ENCODE assay signal across 32 mouse cellular contexts in genomic region chr11:104013101-104013795, GRCm38 (mm10). TPM values are rescaled to one million over a fixed set of nuclear protein-coding genes. Genes with fewer than 3 reads are reported as not detected.
DNase-seq lines count a peak whose midpoint lies in the region; ATAC-seq and TF ChIP-seq lines count a peak whose summit lies in the region.
"Had no signal": no experiment of that assay in that cellular context is flagged by ENCODE, and none has a peak within 500 bp of the region (broad histone marks: within the 10 kb centered on the region; RNA-seq: fewer than 3 reads in every experiment).

No protein-coding gene starts in this region.

- no peaks in the 10 kb centered on the region for H3K79me2 ChIP-seq in CH12.LX (replicated peaks; ENCODE audit: control insufficient read depth, extremely low read depth, insufficient read depth, poor library complexity, severe bottlenecking)

- no peak for TF ChIP-seq CTCF in CH12.LX (conservative IDR thresholded peaks at IDR 0.05 in 1 of 2, IDR thresholded peaks at IDR 0.05 in 1 of 2; ENCODE audit: low read depth in 2 of 2, low read length in 2 of 2)

- dilution Hi-C loops in CH12.LX (cut with MboI; ENCODE audit: extremely low pct_ligation_motif_present, extremely low pct_unique_long_range_greater_than_20kb, low sequenced_read_pairs), result no loop called here

- peak; percentile 67 for TF ChIP-seq POLR2A in CH12.LX (IDR thresholded peaks at IDR 0.05; ENCODE audit: low read depth, low read length)

- in situ Hi-C loops in CH12.LX (cut with MboI; ENCODE audit: low pct_ligation_motif_present, low pct_unique_long_range_greater_than_20kb, low sequenced_read_pairs), result loop anchor here (5.0 kb wide), 1 partner anchor 149 kb away; no protein-coding TSS in a partner anchor

- H3K4me2 ChIP-seq in midbrain, embryonic 11.5 days, result no peak overlapping the region
- H3K4me2 ChIP-seq in midbrain, embryonic 14.5 days (ENCODE audit: low read length), result no peak overlapping the region
- peak overlapping the region; percentile 75 for H3K4me2 ChIP-seq in CH12.LX (ENCODE audit: insufficient read depth, low read depth, poor library complexity, severe bottlenecking)
- H3K4me2 ChIP-seq: forebrain, embryonic 13.5 days; heart, embryonic 11.5 days; hindbrain, embryonic 13.5 days; kidney, embryonic 15.5 days; liver, embryonic 12.5 days; neural tube, embryonic 13.5 days had no signal

- no peak for ATAC-seq in midbrain, embryonic 11.5 days (ENCODE audit: low FRiP score)
- ATAC-seq in midbrain, embryonic 14.5 days (ENCODE audit: low FRiP score, low TSS enrichment), result no peak
- ATAC-seq: forebrain, embryonic 13.5 days; inflammation-experienced regulatory T-cells, adult 6 months; liver, embryonic 12.5 days; liver, postnatal 0 days; midbrain, embryonic 16.5 days had no signal

- no peak overlapping the region for H3K4me3 ChIP-seq in midbrain, embryonic 11.5 days (ENCODE audit: low read depth, low read length)
- H3K4me3 ChIP-seq in midbrain, embryonic 14.5 days (replicated peaks; ENCODE audit: low read depth, low read length), result no peak overlapping the region
- peak overlapping the region in 2 of 3 experiments; percentile 25 to 27 for H3K4me3 ChIP-seq in CH12.LX (replicated peaks in 1 of 3; ENCODE audit: low read depth in 2 of 3, low read length in 2 of 3, poor library complexity in 1 of 3)
- H3K4me3 ChIP-seq: forebrain, embryonic 13.5 days; hindbrain, embryonic 13.5 days; kidney, embryonic 15.5 days; layer of hippocampus, adult 2 months; left cerebral cortex, adult 2 months; liver, embryonic 12.5 days; myocyte; neural tube, embryonic 13.5 days had no signal

- H3K27me3 ChIP-seq in midbrain, embryonic 11.5 days (ENCODE audit: control insufficient read depth, insufficient read depth, low read length), result no peaks in the 10 kb centered on the region
- no peaks in the 10 kb centered on the region for H3K27me3 ChIP-seq in midbrain, embryonic 14.5 days (ENCODE audit: control insufficient read depth, insufficient read depth, low read length)
- H3K27me3 ChIP-seq in CH12.LX (replicated peaks), result no peaks in the 10 kb centered on the region
- H3K27me3 ChIP-seq: forebrain, embryonic 13.5 days; hindbrain, embryonic 13.5 days; kidney, embryonic 15.5 days; liver, embryonic 12.5 days; neural tube, embryonic 13.5 days had no signal

- peak; percentile 86 for TF ChIP-seq EP300 in CH12.LX (IDR thresholded peaks at IDR 0.05; ENCODE audit: low read length)

- H3K9ac ChIP-seq in midbrain, embryonic 11.5 days (ENCODE audit: low read length), result no peak overlapping the region
- no peak overlapping the region for H3K9ac ChIP-seq in midbrain, embryonic 14.5 days (replicated peaks; ENCODE audit: low read length)
- H3K9ac ChIP-seq in CH12.LX (ENCODE audit: insufficient read depth, low read depth), result peak overlapping the region; percentile 49
- H3K9ac ChIP-seq: forebrain, embryonic 13.5 days; hindbrain, embryonic 13.5 days; kidney, embryonic 15.5 days; liver, embryonic 12.5 days; liver, postnatal 0 days; neural tube, embryonic 13.5 days had no signal

- peak; percentile 13 for TF ChIP-seq RAD21 in CH12.LX (IDR thresholded peaks at IDR 0.05; ENCODE audit: low read depth, low read length)

- no peaks in the 10 kb centered on the region for H3K36me3 ChIP-seq in midbrain, embryonic 11.5 days (ENCODE audit: control insufficient read depth, insufficient read depth, low read length)
- no peaks in the 10 kb centered on the region for H3K36me3 ChIP-seq in midbrain, embryonic 14.5 days (ENCODE audit: control insufficient read depth, insufficient read depth, low read length)
- H3K36me3 ChIP-seq in CH12.LX (replicated peaks in 1 of 2; ENCODE audit: control insufficient read depth in 1 of 2, insufficient read depth in 1 of 2, low read length in 1 of 2), result no peaks in the 10 kb centered on the region
- H3K36me3 ChIP-seq: hindbrain, embryonic 13.5 days; kidney, embryonic 15.5 days; liver, embryonic 12.5 days; neural tube, embryonic 13.5 days had no signal

- no peaks in the 10 kb centered on the region for H3K9me3 ChIP-seq in midbrain, embryonic 11.5 days (ENCODE audit: control insufficient read depth, low read length)
- H3K9me3 ChIP-seq in midbrain, embryonic 14.5 days (ENCODE audit: control insufficient read depth, low read length), result no peaks in the 10 kb centered on the region
- no peaks in the 10 kb centered on the region for H3K9me3 ChIP-seq in CH12.LX (replicated peaks; ENCODE audit: low read length)
- H3K9me3 ChIP-seq: forebrain, embryonic 13.5 days; hindbrain, embryonic 13.5 days; kidney, embryonic 15.5 days; liver, embryonic 12.5 days; neural tube, embryonic 13.5 days had no signal

- no peak overlapping the region for H3K27ac ChIP-seq in midbrain, embryonic 11.5 days (ENCODE audit: low read depth, low read length)
- H3K27ac ChIP-seq in midbrain, embryonic 14.5 days (replicated peaks; ENCODE audit: low read depth, low read length), result no peak overlapping the region
- H3K27ac ChIP-seq in CH12.LX (ENCODE audit: insufficient read depth, low read depth), result peak overlapping the region; percentile 72
- H3K27ac ChIP-seq: forebrain, embryonic 13.5 days; hindbrain, embryonic 13.5 days; kidney, embryonic 15.5 days; layer of hippocampus, adult 2 months; left cerebral cortex, adult 2 months; liver, embryonic 12.5 days; macrophage; neural tube, embryonic 13.5 days; stomach, postnatal 0 days had no signal

- no peaks in the 10 kb centered on the region for H3K4me1 ChIP-seq in midbrain, embryonic 11.5 days (ENCODE audit: control insufficient read depth, insufficient read depth, low read length)
- no peaks in the 10 kb centered on the region for H3K4me1 ChIP-seq in midbrain, embryonic 14.5 days (ENCODE audit: control insufficient read depth, insufficient read depth, low read length)
- H3K4me1 ChIP-seq in CH12.LX (ENCODE audit: control insufficient read depth in 1 of 2, insufficient read depth in 2 of 2), result peaks cover 38 to 75% of the 10 kb centered on the region in 2 experiments
- H3K4me1 ChIP-seq: forebrain, embryonic 13.5 days; hindbrain, embryonic 13.5 days; kidney, embryonic 15.5 days; liver, embryonic 12.5 days had no signal

- whole genome bisulfite sequencing in midbrain, embryonic 11.5 days, result 88% methylated on average over 17 of the region's 17 CpGs
- WGBS in midbrain, embryonic 14.5 days, result 88% methylated on average over 17 of the region's 17 CpGs

- DNase-seq in midbrain, embryonic 11.5 days (ENCODE audit: low spot score, missing footprints), result peak; percentile 17
- no peak for DNase-seq in midbrain, embryonic 14.5 days
- DNase-seq in CH12.LX (ENCODE audit: extremely low read depth), result peak; percentile 94
- DNase-seq in spleen, adult 12 weeks (ENCODE audit: low spot score), result peak; percentile 15
- peak; percentile 30 to 68 for DNase-seq in spleen, postnatal 4 days (ENCODE audit: low spot score in 2 of 2)
- DNase-seq in right cerebral cortex, adult 2 months (ENCODE audit: low spot score in 2 of 2), result no peak
- DNase-seq in heart, adult 8-10 months (ENCODE audit: low spot score), result no peak
- DNase-seq: adrenal gland, postnatal 14 days; cerebellum, adult 11 months; cerebellum, postnatal 25 days; gastrocnemius, postnatal 10 days; heart, postnatal 4 days; kidney, adult 11 months; kidney, postnatal 36 days; liver, postnatal 0 days; retina, postnatal 1 day; right cerebral cortex, postnatal 25 days; thymus, adult 18-20 months; thymus, postnatal 36 days had no signal

TF ChIP-seq in CH12.LX, 34 proteins besides CTCF, POLR2A, EP300 and RAD21 (continues in another document):
- TF ChIP-seq ZNF384 (IDR thresholded peaks at IDR 0.05; ENCODE audit: low read depth, low read length) (no peak), SIN3A (IDR thresholded peaks at IDR 0.05; ENCODE audit: low read length) (peak; percentile 55; the same call in 1 of the 2 replicates), JUN (IDR thresholded peaks at IDR 0.05; ENCODE audit: insufficient read depth, low read depth, low read length) (peak; percentile 15; the same call in 1 of the 2 replicates), BHLHE40 (IDR thresholded peaks at IDR 0.05; ENCODE audit: low read depth, low read length) (peak; percentile 68), GABPA (IDR thresholded peaks at IDR 0.05; ENCODE audit: insufficient replicate concordance, low read depth, low read length) (no peak), MAFK (IDR thresholded peaks at IDR 0.05; ENCODE audit: insufficient replicate concordance, low read length) (peak; percentile 54; the same call in 1 of the 2 replicates), USF2 (conservative IDR thresholded peaks at IDR 0.05; ENCODE audit: low read depth, low read length) (no peak), NELFE (IDR thresholded peaks at IDR 0.05; ENCODE audit: low read depth, low read length) (peak; percentile 44; the same call in 1 of the 2 replicates), HCFC1 (IDR thresholded peaks at IDR 0.05; ENCODE audit: low read depth, low read length) (no peak), ETS1 (conservative IDR thresholded peaks at IDR 0.05; ENCODE audit: low read depth, low read length) (peak; percentile 73), TCF12 (IDR thresholded peaks at IDR 0.05; ENCODE audit: low read depth, low read length) (peak; percentile 65), ELF1 (IDR thresholded peaks at IDR 0.05; ENCODE audit: low read depth, low read length) (peak; percentile 32), MYC (IDR thresholded peaks at IDR 0.05; ENCODE audit: low read depth, low read length) (no peak; the same call in 1 of the 2 replicates), SMC3 (IDR thresholded peaks at IDR 0.05; ENCODE audit: low read depth, low read length) (peak; percentile 23; the same call in 1 of the 2 replicates), ZC3H11A (IDR thresholded peaks at IDR 0.05; ENCODE audit: low read depth, low read length) (no peak), MEF2A (IDR thresholded peaks at IDR 0.05; ENCODE audit: borderline replicate concordance, low read depth, low read length) (peak; percentile 67), TBP (conservative IDR thresholded peaks at IDR 0.05; ENCODE audit: low read depth, low read length) (peak; percentile 45; the same call in 1 of the 2 replicates), POLR2AphosphoS2 (IDR thresholded peaks at IDR 0.05; ENCODE audit: low read depth, low read length) (no peak)

RNA-seq across cellular contexts. Expression of gene Arf2, which starts 46.7 kb away (rescaled TPM):
- polyA plus RNA-seq in midbrain, embryonic 11.5 days (2014; fragmentation: Nextera tagmentation; extraction: Ambion mirVana), result 152 and 162 TPM in 2 replicates
- polyA plus RNA-seq in midbrain, embryonic 14.5 days (2014; fragmentation: Nextera tagmentation; extraction: Ambion mirVana), result 193 and 222 TPM in 2 replicates
- 13.3 and 16.8 TPM in 2 replicates for total RNA-seq in CH12.LX (2012; rRNA removed)
- total RNA-seq in CH12.LX (2014; rRNA removed), result 24.7 and 27.8 TPM in 2 replicates
- polyA plus RNA-seq in CH12.LX (2012; ENCODE audit: insufficient read length, low read depth), result 14.9 and 25.2 TPM in 2 replicates
- total RNA-seq in heart, adult 8-10 months (2022), result 10 to 100 TPM; 24.4 to 30.3 (median 26.0) TPM

RNA-seq across cellular contexts. Expression of gene Nsf, which starts 59.4 kb away (rescaled TPM):
- 59.1 and 65.4 TPM in 2 replicates for polyA plus RNA-seq in midbrain, embryonic 11.5 days (2014; fragmentation: Nextera tagmentation; extraction: Ambion mirVana)
- polyA plus RNA-seq in midbrain, embryonic 14.5 days (2014; fragmentation: Nextera tagmentation; extraction: Ambion mirVana), result 134 and 143 TPM in 2 replicates
- total RNA-seq in CH12.LX (2012; rRNA removed) (46.9 and 50.9 TPM in 2 replicates), CH12.LX (2014; rRNA removed) (48.1 and 50.0 TPM in 2 replicates)
- 95.0 and 99.3 TPM in 2 replicates for polyA plus RNA-seq in CH12.LX (2012; ENCODE audit: insufficient read length, low read depth)
- total RNA-seq in heart, adult 8-10 months (2022), result 10 to 100 TPM; 23.1 to 31.5 (median 27.0) TPM

Comparison
In these comparisons a context has a peak if more than half of its experiments do, and no peak if none do; other contexts are left out.
1. DNase-seq: peak in midbrain, embryonic 11.5 days (single experiment), CH12.LX (single experiment), spleen, adult 12 weeks (single experiment) and spleen, postnatal 4 days (2 of 2); none in midbrain, embryonic 14.5 days (single experiment), right cerebral cortex, adult 2 months (0 of 2) and heart, adult 8-10 months (single experiment).
2. H3K4me3 ChIP-seq: peak in CH12.LX (2 of 3); none in midbrain, embryonic 11.5 days (single experiment) and midbrain, embryonic 14.5 days (single experiment).